In genomic region chr13:110010876-110011275, GRCm38 (mm10) we compare ENCODE assay signal across 30 mouse cellular contexts.
A peak's percentile ranks its signal among the peaks of the same experiment; 100 is the strongest.
DNase-seq lines count a peak whose midpoint lies in the region; ATAC-seq and TF ChIP-seq lines count a peak whose summit lies in the region.
"Had no signal": no experiment of that assay in that cellular context is flagged by ENCODE, and none has a peak within 500 bp of the region (broad histone marks: within the 10 kb centered on the region; RNA-seq: fewer than 3 reads in every experiment).

No protein-coding gene starts in this region.

- DNase-seq in layer of hippocampus, adult 18-20 months (ENCODE audit: low spot score in 2 of 2), result peak; percentile 20 to 29
- DNase-seq in layer of hippocampus, postnatal 14 days (ENCODE audit: low spot score in 2 of 2), result no peak
- peak; percentile 41 for DNase-seq in midbrain, embryonic 11.5 days (ENCODE audit: low spot score, missing footprints)
- no peak for DNase-seq in midbrain, embryonic 10.5 days (ENCODE audit: low spot score)
- DNase-seq in right cerebral cortex, postnatal 10 days (ENCODE audit: low spot score in 2 of 2), result peak; percentile 62 to 81
- DNase-seq in urinary bladder, adult 2 months (ENCODE audit: low spot score), result no peak
- no peak for DNase-seq in urinary bladder, postnatal 4 days (ENCODE audit: low spot score in 2 of 2)
- DNase-seq: adrenal gland, postnatal 36 days; cerebellum, adult 2 months; cerebellum, postnatal 14 days; gastrocnemius, postnatal 14 days; heart, adult 11 months; kidney, adult 18-20 months; kidney, postnatal 25 days; thymus, adult 2 months; thymus, postnatal 36 days had no signal

- no peak overlapping the region for H3K4me3 ChIP-seq in midbrain, embryonic 11.5 days (ENCODE audit: low read depth, low read length)
- H3K4me3 ChIP-seq in midbrain, embryonic 10.5 days, result no peak overlapping the region
- H3K4me3 ChIP-seq in cortical plate, adult 2 months (ENCODE audit: insufficient read depth, low read length), result no peak overlapping the region
- H3K4me3 ChIP-seq: embryonic facial prominence, embryonic 10.5 days; embryonic facial prominence, embryonic 15.5 days; forebrain, embryonic 12.5 days; heart, embryonic 10.5 days; heart, embryonic 15.5 days; kidney, embryonic 15.5 days; layer of hippocampus, adult 2 months; limb, embryonic 12.5 days; lung, embryonic 15.5 days; midbrain, embryonic 13.5 days; neural tube, embryonic 15.5 days had no signal

- H3K4me1 ChIP-seq in midbrain, embryonic 11.5 days (ENCODE audit: control insufficient read depth, insufficient read depth, low read length), result peaks cover 6% of the 10 kb centered on the region; the same call in 1 of the 2 replicates
- H3K4me1 ChIP-seq in midbrain, embryonic 10.5 days, result peaks cover 23% of the 10 kb centered on the region
- peaks cover 4% of the 10 kb centered on the region for H3K4me1 ChIP-seq in cortical plate, adult 2 months (ENCODE audit: control insufficient read depth, insufficient read depth, low read length)
- H3K4me1 ChIP-seq: embryonic facial prominence, embryonic 15.5 days; lung, embryonic 15.5 days had no signal

- no peak overlapping the region for H3K9ac ChIP-seq in midbrain, embryonic 11.5 days (ENCODE audit: low read length)
- H3K9ac ChIP-seq: embryonic facial prominence, embryonic 15.5 days; forebrain, embryonic 12.5 days; heart, embryonic 15.5 days; kidney, embryonic 15.5 days; limb, embryonic 12.5 days; lung, embryonic 15.5 days; midbrain, embryonic 13.5 days; neural tube, embryonic 15.5 days had no signal

- no peaks in the 10 kb centered on the region for H3K9me3 ChIP-seq in midbrain, embryonic 11.5 days (ENCODE audit: control insufficient read depth, low read length)
- no peaks in the 10 kb centered on the region for H3K9me3 ChIP-seq in midbrain, embryonic 10.5 days (replicated peaks)
- H3K9me3 ChIP-seq: embryonic facial prominence, embryonic 10.5 days; embryonic facial prominence, embryonic 15.5 days; forebrain, embryonic 12.5 days; heart, embryonic 10.5 days; heart, embryonic 15.5 days; kidney, embryonic 15.5 days; limb, embryonic 12.5 days; lung, embryonic 15.5 days; midbrain, embryonic 13.5 days; neural tube, embryonic 15.5 days had no signal

- no peak overlapping the region for H3K27ac ChIP-seq in midbrain, embryonic 11.5 days (ENCODE audit: low read depth, low read length)
- no peak overlapping the region for H3K27ac ChIP-seq in midbrain, embryonic 10.5 days (replicated peaks)
- 0 out of 2 replicates have a peak overlapping the region, but pooled peaks have one; percentile 25 for H3K27ac ChIP-seq in cortical plate, adult 2 months (ENCODE audit: insufficient read depth, low read length)
- H3K27ac ChIP-seq: embryonic facial prominence, embryonic 10.5 days; embryonic facial prominence, embryonic 15.5 days; forebrain, embryonic 12.5 days; heart, embryonic 10.5 days; heart, embryonic 15.5 days; kidney, embryonic 15.5 days; limb, embryonic 12.5 days; lung, embryonic 15.5 days; midbrain, embryonic 13.5 days; neural tube, embryonic 15.5 days; stomach, postnatal 0 days had no signal

- ATAC-seq in midbrain, embryonic 11.5 days (ENCODE audit: low FRiP score), result no peak
- ATAC-seq: hindbrain, embryonic 16.5 days; midbrain, embryonic 13.5 days had no signal

- H3K36me3 ChIP-seq in midbrain, embryonic 11.5 days (ENCODE audit: control insufficient read depth, insufficient read depth, low read length), result no peaks in the 10 kb centered on the region
- no peaks in the 10 kb centered on the region for H3K36me3 ChIP-seq in midbrain, embryonic 10.5 days
- H3K36me3 ChIP-seq: embryonic facial prominence, embryonic 10.5 days; embryonic facial prominence, embryonic 15.5 days; forebrain, embryonic 12.5 days; heart, embryonic 10.5 days; heart, embryonic 15.5 days; kidney, embryonic 15.5 days; limb, embryonic 12.5 days; lung, embryonic 15.5 days; midbrain, embryonic 13.5 days; neural tube, embryonic 15.5 days had no signal

- TF ChIP-seq CTCF in cortical plate, adult 2 months (IDR thresholded peaks at IDR 0.05; ENCODE audit: extremely low read depth, insufficient read depth, low read length), result no peak

- 81% methylated on average over 6 of the region's 6 CpGs for WGBS in midbrain, embryonic 11.5 days
- WGBS in midbrain, embryonic 10.5 days, result 87% methylated on average over 6 of the region's 6 CpGs

- no peak for TF ChIP-seq POLR2A in cortical plate, adult 2 months (IDR thresholded peaks at IDR 0.05; ENCODE audit: extremely low read depth, insufficient read depth, low read length)

- no peak overlapping the region for H3K4me2 ChIP-seq in midbrain, embryonic 11.5 days
- H3K4me2 ChIP-seq: embryonic facial prominence, embryonic 15.5 days; forebrain, embryonic 12.5 days; heart, embryonic 15.5 days; kidney, embryonic 15.5 days; limb, embryonic 12.5 days; lung, embryonic 15.5 days; midbrain, embryonic 13.5 days; neural tube, embryonic 15.5 days had no signal

- H3K27me3 ChIP-seq in midbrain, embryonic 11.5 days (ENCODE audit: control insufficient read depth, insufficient read depth, low read length), result no peaks in the 10 kb centered on the region
- H3K27me3 ChIP-seq in midbrain, embryonic 10.5 days (ENCODE audit: low read depth, poor library complexity, severe bottlenecking), result 0 out of 2 replicates have a peak, but pooled peaks cover 4% of the 10 kb centered on the region
- H3K27me3 ChIP-seq: forebrain, embryonic 12.5 days; kidney, embryonic 15.5 days; lung, embryonic 15.5 days; midbrain, embryonic 13.5 days; neural tube, embryonic 15.5 days had no signal

Comparison
In these comparisons a context has a peak if more than half of its experiments do, and no peak if none do; other contexts are left out.
1. DNase-seq: peak in layer of hippocampus, adult 18-20 months (2 of 2), midbrain, embryonic 11.5 days (single experiment) and right cerebral cortex, postnatal 10 days (2 of 2); none in layer of hippocampus, postnatal 14 days (0 of 2), midbrain, embryonic 10.5 days (single experiment), urinary bladder, adult 2 months (single experiment) and urinary bladder, postnatal 4 days (0 of 2).